Mouse (Mus musculus) right cerebral cortex, postnatal 25 days (tissue): ENCODE results near the gene Kif22.

Source experiments
- DNase-seq: peaks from one replicate; pipeline ENCODE4 v3.0.0; 2022

The Kif22 gene

DNA sequence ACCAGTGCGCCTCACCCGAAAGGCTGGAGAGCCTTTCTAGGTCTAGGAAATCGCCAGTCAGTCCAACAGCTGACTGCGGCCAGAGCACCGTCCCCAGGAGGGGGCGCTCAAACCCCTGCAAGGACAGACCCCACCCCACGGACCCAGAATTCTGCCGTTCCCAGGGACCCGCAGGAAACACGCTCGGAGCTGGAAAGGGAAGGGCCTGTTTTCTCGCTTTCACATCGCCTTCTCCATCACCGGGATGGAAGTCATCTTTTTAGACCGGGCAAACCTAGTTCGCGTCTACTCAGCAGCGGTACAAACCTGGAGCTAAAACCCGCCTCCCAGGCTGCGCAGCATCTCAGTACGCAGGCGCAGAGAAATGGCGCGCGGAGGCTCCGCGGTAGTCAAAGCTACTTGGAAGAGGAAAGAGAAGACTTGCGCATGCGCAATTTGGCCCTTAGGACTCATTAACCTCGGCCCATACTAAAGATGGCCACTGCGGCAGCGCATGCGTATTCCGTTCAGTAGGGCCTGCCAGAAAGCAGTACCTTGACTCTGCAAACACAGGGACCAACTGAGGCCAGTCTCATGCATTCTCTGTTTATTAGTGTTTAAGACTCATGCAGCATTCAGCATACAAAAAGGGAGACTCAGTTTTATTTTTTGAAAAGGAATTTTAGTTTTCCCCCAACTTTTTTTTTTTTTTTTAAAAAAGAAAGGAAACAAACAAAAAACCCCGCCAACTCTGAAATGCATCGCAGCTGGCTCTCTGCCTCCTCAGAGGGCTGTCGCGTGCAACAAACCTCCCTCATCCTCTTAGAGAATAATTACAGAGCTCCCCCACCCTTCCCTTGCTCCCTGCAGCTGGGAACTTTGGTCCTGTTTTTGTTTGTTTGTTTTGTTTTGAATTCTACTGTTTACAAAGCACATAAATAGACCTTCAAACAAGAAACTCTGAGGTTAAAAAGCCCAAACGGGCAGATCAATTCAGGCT, 25.0 kb downstream of the Kif22 start, which contains the start of gene Pagr1a:
Gene Pagr1a (minus strand): TSS at position 382 of the 979 bp plus-strand sequence.
- DNase-seq = peak; percentile 95

GRCm38 (mm10) chr7:127016486-127016938, 25.8 kb downstream of the Kif22 start:
- no peak for DNase-seq

DNA sequence TGATC, 26.0 kb downstream of the Kif22 start, which contains the start of gene Pagr1b:
Gene Pagr1b (minus strand): TSS at position 4 of the 5 bp plus-strand sequence.
- DNase-seq = no peak

- DNase-seq = no peak
Measured at GRCm38 (mm10) chr7:127016081-127016480, 26.2 kb downstream of the Kif22 start.

DNA sequence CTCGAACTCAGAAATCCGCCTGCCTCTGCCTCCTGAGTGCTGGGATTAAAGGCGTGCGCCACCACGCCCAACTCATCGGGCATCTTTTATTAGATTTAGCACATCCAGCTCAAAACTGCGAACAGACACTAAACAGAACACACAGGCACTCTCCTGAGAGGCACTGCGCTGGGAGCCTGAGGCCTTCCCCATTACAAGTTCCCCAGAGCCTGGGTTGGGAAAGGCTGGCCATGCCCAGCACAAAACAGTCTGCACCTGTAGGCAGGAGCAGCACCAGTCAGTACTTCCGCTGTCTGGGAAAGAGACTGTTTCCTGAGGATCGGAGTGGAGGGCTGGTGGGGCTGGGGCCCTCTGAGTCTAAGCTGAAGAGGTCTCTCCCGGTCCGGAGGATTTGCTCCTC, 27.3 kb downstream of the Kif22 start:
- DNase-seq = no peak

DNA sequence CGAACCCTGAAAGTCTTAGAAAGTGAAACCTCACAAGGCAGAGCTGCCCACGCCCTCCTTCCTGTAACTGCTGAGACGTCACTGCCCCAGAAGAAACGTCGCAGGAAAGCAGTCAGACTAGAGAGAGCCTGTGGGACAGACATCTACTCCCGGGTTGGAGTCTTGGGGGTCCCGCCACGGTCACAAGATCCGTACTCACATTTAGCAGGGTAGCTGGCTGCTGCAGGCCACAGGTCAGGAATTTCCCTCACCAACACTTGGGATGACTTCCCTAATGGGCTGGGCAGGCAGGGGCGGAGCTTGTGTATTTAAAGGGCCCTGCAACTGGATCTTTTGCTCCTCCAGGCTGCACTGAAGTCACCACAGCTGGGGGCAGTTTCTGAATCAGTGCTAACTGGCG, 28.0 kb downstream of the Kif22 start, which contains the start of gene Mvp:
Gene Mvp (minus strand): TSS at position 302 of the 400 bp plus-strand sequence.
- no peak for DNase-seq

GRCm38 (mm10) chr7:127013385-127013784, 28.9 kb downstream of the Kif22 start:
- DNase-seq = no peak

GRCm38 (mm10) chr7:127012845-127013244, 29.4 kb downstream of the Kif22 start:
- no peak for DNase-seq

- no peak for DNase-seq
Measured at GRCm38 (mm10) chr7:127012374-127012773, 29.9 kb downstream of the Kif22 start.

DNA sequence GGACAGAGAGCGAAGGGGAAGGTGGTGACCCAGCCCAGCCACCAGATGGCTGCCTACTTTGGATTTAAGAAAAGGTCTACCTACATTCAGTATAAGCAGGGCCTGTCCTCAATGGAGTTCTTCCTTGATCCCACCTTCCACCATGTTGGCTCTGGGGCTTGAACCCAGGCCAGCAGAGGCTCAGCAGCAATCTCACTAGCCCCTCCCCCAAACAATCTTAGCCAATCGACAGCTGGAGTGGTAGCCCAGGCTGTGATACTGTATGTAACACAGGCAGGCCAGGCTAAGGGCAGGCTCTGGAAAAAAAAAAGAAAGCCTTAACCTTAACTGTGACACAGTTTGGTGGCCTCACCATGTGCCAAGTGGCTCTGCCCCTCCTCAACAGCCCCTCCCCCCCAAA, 30.6 kb downstream of the Kif22 start:
- DNase-seq = no peak

DNA sequence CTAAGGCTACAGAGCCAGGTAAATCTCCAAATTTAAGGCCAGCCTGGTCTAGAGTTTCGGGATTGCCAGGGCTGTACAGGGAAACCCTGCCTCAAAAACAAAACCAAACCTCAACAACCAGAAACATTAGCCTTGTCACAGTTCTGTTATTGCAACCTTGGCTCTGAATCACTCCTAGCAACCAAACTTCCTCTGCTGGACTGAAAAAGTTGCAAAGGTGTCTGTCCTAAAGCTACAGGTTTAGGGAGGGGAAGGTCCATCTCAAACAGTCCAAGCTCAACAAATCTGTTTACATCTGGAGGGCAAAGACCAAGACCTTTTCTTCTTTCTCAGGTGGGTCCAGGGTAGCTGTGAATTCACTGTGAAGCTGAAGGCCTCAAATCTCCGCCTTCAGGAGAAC, 31.2 kb downstream of the Kif22 start:
- DNase-seq = no peak

GRCm38 (mm10) chr7:127009307-127010085, 32.8 kb downstream of the Kif22 start:
- DNase-seq = no peak

GRCm38 (mm10) chr7:127008239-127009019, 33.8 kb downstream of the Kif22 start:
- DNase-seq = peak; percentile 78

DNA sequence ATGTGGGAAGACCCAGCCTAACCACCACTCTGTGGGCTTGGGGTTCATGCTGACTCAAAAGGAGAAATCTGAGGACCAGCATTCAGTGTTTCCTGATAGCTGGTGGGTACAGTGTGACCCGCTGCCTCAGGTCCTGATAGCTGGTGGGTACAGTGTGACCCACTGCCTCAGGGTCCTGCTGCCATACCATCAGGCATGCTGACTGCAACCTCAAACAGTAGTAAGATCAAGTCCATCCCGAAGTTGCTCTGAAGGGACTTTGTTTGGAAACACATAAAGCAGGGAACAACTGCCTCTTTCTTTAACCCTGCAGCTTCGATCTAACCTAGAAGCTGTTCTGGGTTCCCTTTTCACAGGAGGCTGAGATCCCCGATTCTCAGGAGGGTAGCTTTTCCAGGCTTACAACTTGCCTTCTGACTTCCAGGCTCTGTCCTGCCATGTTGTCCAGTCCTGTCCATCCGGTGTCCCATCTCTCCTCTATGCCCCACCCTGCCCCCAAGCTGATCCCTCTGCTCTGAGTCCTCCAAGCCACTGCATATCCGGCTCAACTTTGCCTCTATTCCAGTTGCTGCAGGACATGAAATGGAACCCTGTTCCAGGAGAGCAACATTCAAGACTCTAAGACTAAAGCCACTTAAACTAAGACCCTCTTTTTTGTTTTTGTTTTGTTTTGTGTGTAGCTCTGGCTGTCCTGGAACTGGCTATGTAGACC, 34.8 kb downstream of the Kif22 start:
- DNase-seq = no peak

- DNase-seq = no peak
Measured at GRCm38 (mm10) chr7:127004122-127004875, 38.0 kb downstream of the Kif22 start.

DNA sequence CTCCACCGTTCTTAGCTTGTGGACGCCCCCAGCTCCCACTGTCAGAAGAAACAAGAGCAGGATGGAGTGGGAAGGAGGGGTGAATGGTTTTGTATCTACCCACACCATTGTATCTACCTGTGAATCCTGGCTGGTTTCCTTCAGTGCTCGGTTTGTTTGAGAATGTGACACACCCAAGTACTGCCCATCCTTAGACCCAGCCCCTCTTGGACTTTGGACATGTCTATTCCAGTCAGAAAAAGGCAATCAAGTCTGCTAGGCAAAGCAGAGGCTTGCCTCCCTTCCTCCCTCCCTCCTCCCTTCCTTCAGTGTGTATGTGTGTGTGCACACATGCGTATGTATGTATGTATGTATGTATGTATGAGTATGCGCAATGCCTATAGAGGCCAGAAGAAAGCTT, 38.7 kb downstream of the Kif22 start:
- DNase-seq = no peak

DNA sequence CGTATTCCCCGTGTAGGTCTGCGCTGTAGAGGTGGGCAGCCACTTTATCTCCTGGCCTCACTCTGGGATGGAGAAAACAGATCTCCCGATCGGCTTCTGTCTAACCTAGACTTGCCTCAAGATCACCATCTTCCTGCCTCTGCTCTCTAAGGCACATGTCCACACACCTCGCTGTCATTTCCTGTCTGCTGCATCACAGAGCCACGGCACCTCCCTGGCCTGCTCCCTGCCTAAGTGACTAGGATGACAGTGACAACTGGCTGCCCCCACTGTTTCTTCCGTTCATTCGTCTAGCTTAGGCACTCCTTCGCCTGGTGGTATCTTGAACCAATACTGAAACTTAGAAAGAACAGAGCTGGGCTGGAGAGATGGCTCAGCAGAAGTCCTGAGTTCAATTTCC, 42.7 kb downstream of the Kif22 start:
- DNase-seq = no peak

GRCm38 (mm10) chr7:126996449-126996848, 45.8 kb downstream of the Kif22 start:
- no peak for DNase-seq

DNA sequence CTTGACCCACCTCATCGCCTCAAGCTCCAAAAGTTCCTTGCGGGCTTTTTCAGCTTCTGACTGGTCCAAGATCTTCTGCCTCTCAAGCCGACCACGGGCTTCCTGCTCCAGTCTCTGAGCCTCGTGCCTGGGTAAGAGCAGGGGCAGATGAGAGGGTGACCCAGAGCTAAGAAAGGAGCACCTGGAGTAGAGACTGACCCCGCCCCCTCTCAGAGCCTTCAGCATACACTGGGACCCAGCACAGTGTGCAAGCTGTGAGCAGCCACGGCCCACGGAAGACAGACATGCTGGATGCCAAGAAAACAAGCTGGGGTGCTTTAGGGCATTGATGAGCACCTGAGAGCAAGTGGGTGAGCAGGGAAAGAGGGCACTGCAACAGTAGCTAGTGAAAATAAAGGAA, 53.5 kb downstream of the Kif22 start:
- DNase-seq = no peak

DNA sequence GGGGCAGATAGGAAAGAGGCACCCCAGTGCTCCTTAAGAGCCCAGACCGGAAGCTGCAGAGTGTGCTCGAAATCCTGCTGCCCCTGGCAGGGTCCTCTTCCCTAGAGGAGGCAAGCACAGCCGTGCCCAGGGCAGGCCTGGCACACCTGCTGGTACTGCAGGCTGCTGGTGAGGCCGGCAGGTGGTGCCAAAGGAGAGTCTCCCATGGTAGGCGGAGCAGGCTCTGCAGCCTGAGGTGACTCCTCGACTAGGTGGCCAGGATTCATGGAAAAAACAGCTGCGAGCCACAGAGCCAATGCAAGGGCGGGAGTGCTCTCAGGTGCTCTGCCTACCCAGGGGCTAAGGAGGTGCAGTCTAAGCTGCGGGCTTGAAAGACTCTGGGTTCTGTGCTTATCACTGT, 56.0 kb downstream of the Kif22 start:
- DNase-seq = peak; percentile 63

DNA sequence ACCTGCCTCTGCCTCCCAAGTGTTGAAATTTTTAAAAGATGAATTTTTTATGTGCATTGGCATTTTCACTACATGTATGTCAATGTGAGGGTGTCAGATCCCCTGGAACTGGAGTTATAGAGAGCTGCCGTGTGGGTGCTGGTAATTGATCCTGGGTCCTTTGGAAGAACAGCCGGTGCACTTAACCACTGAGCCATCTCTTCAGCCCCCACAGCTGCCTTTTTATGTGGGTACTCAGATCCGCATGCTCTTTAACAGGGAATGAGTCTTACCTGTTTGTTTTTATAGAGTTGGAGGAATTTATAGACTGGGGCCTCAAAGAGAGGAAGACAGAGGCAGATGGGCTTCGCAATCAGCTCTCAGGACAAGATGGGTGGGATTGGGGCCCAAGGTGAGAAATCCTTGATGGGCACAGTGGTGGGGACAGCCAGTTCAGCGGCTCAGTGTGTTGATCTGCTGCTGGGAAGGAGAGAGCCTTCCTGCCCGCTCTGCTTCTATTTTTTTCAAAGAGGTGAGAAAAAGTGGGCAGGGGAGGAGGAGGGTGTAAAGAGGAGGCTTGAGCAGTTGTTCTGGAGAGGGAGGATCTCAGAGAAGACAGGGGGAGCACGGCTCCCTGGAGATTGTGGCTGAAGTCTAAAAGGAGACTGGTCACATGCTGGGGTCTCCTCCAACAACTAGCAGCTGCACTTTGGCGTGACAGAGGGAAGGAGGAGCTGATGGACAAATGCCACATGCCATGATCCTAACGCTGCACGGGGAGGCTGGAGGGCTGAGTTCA, 57.4 kb downstream of the Kif22 start:
- peak; percentile 38 for DNase-seq
